Comparison of ENCODE assay signal across 8 mouse cellular contexts in the genomic region with DNA sequence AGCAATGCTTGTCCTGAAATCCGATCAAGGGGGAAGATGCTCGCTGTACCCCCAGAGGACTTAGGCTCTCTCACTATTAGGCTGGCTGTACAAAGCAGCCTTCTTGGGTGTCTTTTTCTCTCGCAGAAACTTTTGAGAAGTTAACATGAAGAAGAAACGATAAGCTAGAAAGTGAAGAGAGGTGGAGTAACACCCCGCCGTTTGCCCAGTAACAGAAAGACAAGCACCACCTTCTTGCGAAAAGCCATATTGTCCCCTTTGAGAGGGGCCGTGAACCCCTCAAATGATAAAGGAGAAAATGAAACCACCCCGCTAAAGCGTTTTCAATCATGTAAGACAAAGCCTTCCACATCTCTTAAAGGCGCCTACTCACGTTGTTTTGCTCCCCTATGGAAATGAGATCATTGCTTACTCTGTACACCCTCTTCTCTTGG. TPM values are rescaled to one million over a fixed set of nuclear protein-coding genes. Genes with fewer than 3 reads are reported as not detected.
DNase-seq lines count a peak whose midpoint lies in the region; ATAC-seq lines count a peak whose summit lies in the region.

No protein-coding gene starts in this region.

- H3K9ac ChIP-seq in embryonic facial prominence, embryonic 15.5 days = peak overlapping the region; percentile 80
- peak overlapping the region; percentile 83 for H3K9ac ChIP-seq in limb, embryonic 11.5 days (ENCODE audit: low read length)

- H3K4me1 ChIP-seq in embryonic facial prominence, embryonic 15.5 days = 0 out of 2 replicates have a peak, but pooled peaks cover 4% of the 10 kb centered on the region
- H3K4me1 ChIP-seq in limb, embryonic 11.5 days (ENCODE audit: control insufficient read depth, insufficient read depth, low read length) = no peaks in the 10 kb centered on the region

- no peaks in the 10 kb centered on the region for H3K9me3 ChIP-seq in embryonic facial prominence, embryonic 15.5 days (replicated peaks)
- no peaks in the 10 kb centered on the region for H3K9me3 ChIP-seq in limb, embryonic 11.5 days (ENCODE audit: control insufficient read depth, low read length)

- peak overlapping the region; percentile 93 for H3K27ac ChIP-seq in embryonic facial prominence, embryonic 15.5 days (replicated peaks)
- no peak overlapping the region for H3K27ac ChIP-seq in limb, embryonic 11.5 days (replicated peaks; ENCODE audit: low read depth, low read length)

- 2% methylated on average over 12 of the region's 12 CpGs for WGBS in embryonic facial prominence, embryonic 15.5 days
- 6% methylated on average over 12 of the region's 12 CpGs for WGBS in limb, embryonic 11.5 days

- peak; percentile 14 for DNase-seq in embryo, embryonic 10 days (ENCODE audit: low spot score)
- no peak for DNase-seq in embryo, embryonic 9.5 days (ENCODE audit: extremely low spot score)
- DNase-seq in CD8-positive naive resting alpha-beta T cell, adult 2 months (ENCODE audit: low read depth in 2 of 2, low spot score in 2 of 2) = peak; percentile 3 to 27
- no peak for DNase-seq in limb, embryonic 11.5 days (ENCODE audit: low spot score)
- peak; percentile 64 for DNase-seq in naive thymus-derived CD4-positive, alpha-beta T cell, adult 2 months (ENCODE audit: low read depth)
- no peak for DNase-seq in urinary bladder, adult 18-20 months (ENCODE audit: low spot score in 2 of 2)

- peak overlapping the region; percentile 68 for H3K4me2 ChIP-seq in embryonic facial prominence, embryonic 15.5 days (replicated peaks)
- peak overlapping the region; percentile 70 for H3K4me2 ChIP-seq in limb, embryonic 11.5 days (ENCODE audit: low read depth, severe bottlenecking)

- H3K36me3 ChIP-seq in embryonic facial prominence, embryonic 15.5 days = no peaks in the 10 kb centered on the region
- no peaks in the 10 kb centered on the region for H3K36me3 ChIP-seq in limb, embryonic 11.5 days (ENCODE audit: control insufficient read depth, insufficient read depth, low read length)

- no peak for ATAC-seq in embryonic facial prominence, embryonic 15.5 days (ENCODE audit: insufficient number of reproducible peaks, low FRiP score, low TSS enrichment, low read depth)
- ATAC-seq in limb, embryonic 11.5 days (ENCODE audit: insufficient number of reproducible peaks, low FRiP score, low TSS enrichment, low read depth) = no peak
- no peak for ATAC-seq in monocyte, adult 5-6 weeks (replicated peaks; ENCODE audit: insufficient number of reproducible peaks, low FRiP score, low TSS enrichment, poor library complexity, severe bottlenecking)

- H3K27me3 ChIP-seq in embryonic facial prominence, embryonic 15.5 days = no peaks in the 10 kb centered on the region
- no peaks in the 10 kb centered on the region for H3K27me3 ChIP-seq in limb, embryonic 11.5 days (ENCODE audit: control insufficient read depth, insufficient read depth, low read length)

- peak overlapping the region; percentile 87 for H3K4me3 ChIP-seq in embryonic facial prominence, embryonic 15.5 days (replicated peaks)
- H3K4me3 ChIP-seq in limb, embryonic 11.5 days (ENCODE audit: low read depth, low read length) = peak overlapping the region; percentile 75

RNA-seq across cellular contexts. Expression of a gene that starts 15.5 kb away (rescaled TPM):
- polyA plus RNA-seq in embryonic facial prominence, embryonic 15.5 days (2015; fragmentation: Nextera tagmentation; extraction: Ambion mirVana) = 32.4 and 34.6 TPM in 2 replicates
- polyA plus RNA-seq in limb, embryonic 11.5 days (2014; fragmentation: Nextera tagmentation; extraction: Ambion mirVana) = 29.7 and 30.9 TPM in 2 replicates
- total RNA-seq in monocyte, adult 5-6 weeks (2017) = 112 to 165 TPM (median 154 TPM) in 3 replicates

Comparison
In these comparisons a context has a peak if more than half of its experiments do, and no peak if none do; other contexts are left out.
1. DNase-seq: peak in embryo, embryonic 10 days (single experiment), CD8-positive naive resting alpha-beta T cell, adult 2 months (2 of 2) and naive thymus-derived CD4-positive, alpha-beta T cell, adult 2 months (single experiment); none in embryo, embryonic 9.5 days (single experiment), limb, embryonic 11.5 days (single experiment) and urinary bladder, adult 18-20 months (0 of 2).